Mouse (Mus musculus): ENCODE data around the gene Camkv. TPM values are rescaled to one million over a fixed set of nuclear protein-coding genes. Genes with fewer than 3 reads are reported as not detected.

Camkv gene
- polyA plus RNA-seq, 1 experiment: 0.92 TPM

GRCm38 (mm10) chr9:107923021-107923420, 12.5 kb upstream of the Camkv start:
- no peak for DNase-seq (ENCODE audit: low read depth)

- DNase-seq (ENCODE audit: low read depth): no peak
These were observed 11.5 kb upstream of the Camkv start for GRCm38 (mm10) chr9:107923956-107924355.

GRCm38 (mm10) chr9:107925251-107925650, 10.2 kb upstream of the Camkv start:
- DNase-seq (ENCODE audit: low read depth): no peak

GRCm38 (mm10) chr9:107926920-107927420, 8.5 kb upstream of the Camkv start:
- no peak for DNase-seq (ENCODE audit: low read depth)

GRCm38 (mm10) chr9:107927749-107928148, 7.7 kb upstream of the Camkv start:
- DNase-seq (ENCODE audit: low read depth): no peak

GRCm38 (mm10) chr9:107928169-107928568, 7.3 kb upstream of the Camkv start, which contains the start of gene Actl11:
Gene Actl11 (plus strand): TSS chr9:107928469.
- no peak for DNase-seq (ENCODE audit: low read depth)

GRCm38 (mm10) chr9:107932221-107932620, 3.3 kb upstream of the Camkv start:
- DNase-seq (ENCODE audit: low read depth): no peak

- DNase-seq (ENCODE audit: low read depth): no peak
These were observed 1.3 kb upstream of the Camkv start for GRCm38 (mm10) chr9:107934146-107934545.

GRCm38 (mm10) chr9:107935790-107936214, 328 bp downstream of the Camkv start:
- DNase-seq (ENCODE audit: low read depth): no peak

- no peak for DNase-seq (ENCODE audit: low read depth)
These were observed 845 bp downstream of the Camkv start for GRCm38 (mm10) chr9:107936215-107936822.

GRCm38 (mm10) chr9:107936831-107937230, 1.4 kb downstream of the Camkv start:
- DNase-seq (ENCODE audit: low read depth): no peak

GRCm38 (mm10) chr9:107947241-107948194, 12.0 kb downstream of the Camkv start:
- DNase-seq (ENCODE audit: low read depth): no peak

- no peak for DNase-seq (ENCODE audit: low read depth)
These were observed 13.9 kb downstream of the Camkv start for GRCm38 (mm10) chr9:107949184-107949921.

- DNase-seq (ENCODE audit: low read depth): no peak
These were observed 14.4 kb downstream of the Camkv start, which contains the start of gene Traip for GRCm38 (mm10) chr9:107949922-107950235. Gene Traip (plus strand): TSS chr9:107950136.

- no peak for DNase-seq (ENCODE audit: low read depth)
These were observed 15.2 kb downstream of the Camkv start for GRCm38 (mm10) chr9:107950460-107951355.

- DNase-seq (ENCODE audit: low read depth): no peak
These were observed 20.3 kb downstream of the Camkv start for GRCm38 (mm10) chr9:107955613-107956289.

GRCm38 (mm10) chr9:107957141-107957540, 21.7 kb downstream of the Camkv start:
- no peak for DNase-seq (ENCODE audit: low read depth)

GRCm38 (mm10) chr9:107959896-107960295, 24.4 kb downstream of the Camkv start:
- no peak for DNase-seq (ENCODE audit: low read depth)

GRCm38 (mm10) chr9:107960928-107961327, 25.5 kb downstream of the Camkv start:
- no peak for DNase-seq (ENCODE audit: low read depth)

GRCm38 (mm10) chr9:107961351-107961762, 25.9 kb downstream of the Camkv start:
- no peak for DNase-seq (ENCODE audit: low read depth)
